Mouse (Mus musculus): ENCODE results near the gene Snx10.

The Snx10 gene

DNA sequence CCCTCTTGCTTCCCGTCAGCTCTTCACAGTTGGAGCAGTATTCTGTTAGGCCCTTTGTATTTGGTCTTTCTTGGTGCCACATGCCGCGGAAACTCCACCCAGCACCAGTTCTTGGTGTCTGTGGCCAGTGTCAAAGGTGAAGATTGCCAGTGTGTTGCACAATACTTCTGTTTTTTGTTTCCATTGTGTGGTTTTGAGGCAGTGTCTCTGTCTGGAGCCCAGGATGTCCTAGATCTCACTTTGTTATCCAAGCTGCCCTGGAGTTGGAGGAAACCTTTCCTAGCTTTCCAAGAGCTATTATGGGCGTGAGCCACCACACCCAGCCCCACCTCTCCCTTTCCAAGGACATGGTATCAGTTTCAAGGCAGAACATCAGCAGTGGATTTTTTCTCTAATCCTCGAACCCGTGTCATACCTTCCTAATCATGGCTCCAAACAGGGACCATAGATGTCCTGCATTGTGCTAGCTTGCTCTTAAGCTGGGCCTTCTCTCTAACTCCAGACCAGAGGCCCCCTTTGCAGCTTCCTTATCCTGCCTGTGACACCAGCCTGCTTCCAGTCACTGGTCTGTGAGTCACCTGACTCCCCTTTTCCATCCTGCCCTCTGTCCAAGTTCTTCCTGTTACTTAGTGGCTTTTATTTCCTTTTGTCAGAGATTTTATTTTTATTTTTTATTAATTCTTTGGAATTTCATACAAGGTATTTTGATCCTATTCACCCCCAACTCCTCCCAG, 9.9 kb downstream of the Snx10 start:
- DNase-seq (ENCODE audit: low spot score in 2 of 2), result no peak

DNA sequence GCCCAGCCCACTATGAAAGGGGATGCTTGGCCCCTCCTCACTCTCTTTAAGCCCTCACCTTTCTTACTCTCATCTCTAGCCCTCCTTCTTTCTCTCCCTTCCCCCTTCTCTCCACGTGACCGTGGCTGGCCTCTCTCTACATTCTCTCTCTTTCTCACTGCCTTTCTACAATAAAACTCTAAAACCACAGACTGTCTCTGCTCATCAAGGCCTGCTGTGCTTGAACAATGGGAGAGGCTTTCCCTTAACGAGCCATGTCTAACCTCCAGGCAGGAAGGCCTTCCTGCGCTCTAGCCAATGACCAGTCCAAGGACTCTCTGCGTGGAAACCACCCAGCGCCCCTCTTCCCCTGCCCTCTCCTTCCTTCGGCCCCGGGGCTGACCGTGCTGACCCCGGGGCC, 11.9 kb downstream of the Snx10 start:
- DNase-seq (ENCODE audit: low spot score in 2 of 2), result no peak

- DNase-seq (ENCODE audit: low spot score in 2 of 2), result no peak
Observed at GRCm38 (mm10) chr6:51540525-51540924, 16.8 kb downstream of the Snx10 start.

GRCm38 (mm10) chr6:51541422-51541821, 17.7 kb downstream of the Snx10 start:
- no peak for DNase-seq (ENCODE audit: low spot score in 2 of 2)

GRCm38 (mm10) chr6:51542147-51542546, 18.4 kb downstream of the Snx10 start:
- DNase-seq (ENCODE audit: low spot score in 2 of 2), result no peak

DNA sequence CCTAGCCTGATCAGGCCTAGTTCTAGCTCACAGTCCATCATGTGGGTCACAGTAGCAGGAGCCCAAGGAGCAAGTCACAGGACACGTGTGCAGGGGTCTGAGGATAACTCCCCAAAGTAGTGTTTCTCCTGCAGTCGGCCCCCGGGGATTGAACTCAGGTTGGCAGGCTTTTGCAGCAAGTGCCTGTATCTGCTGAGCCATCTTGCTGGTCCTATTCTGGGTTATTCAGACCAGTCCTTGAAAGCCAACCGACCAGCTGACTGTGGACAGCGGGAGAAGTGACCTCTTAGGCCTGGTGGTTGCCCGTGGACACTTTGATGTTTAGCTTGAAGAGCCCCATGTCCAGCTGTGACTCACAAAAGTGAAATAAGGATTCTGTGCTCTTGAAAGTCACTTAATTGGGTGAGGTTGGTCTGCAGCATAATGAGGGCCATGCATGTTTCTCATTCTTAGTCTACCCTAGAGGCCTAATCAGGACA, 20.0 kb downstream of the Snx10 start:
- DNase-seq (ENCODE audit: low spot score in 2 of 2), result no peak

DNA sequence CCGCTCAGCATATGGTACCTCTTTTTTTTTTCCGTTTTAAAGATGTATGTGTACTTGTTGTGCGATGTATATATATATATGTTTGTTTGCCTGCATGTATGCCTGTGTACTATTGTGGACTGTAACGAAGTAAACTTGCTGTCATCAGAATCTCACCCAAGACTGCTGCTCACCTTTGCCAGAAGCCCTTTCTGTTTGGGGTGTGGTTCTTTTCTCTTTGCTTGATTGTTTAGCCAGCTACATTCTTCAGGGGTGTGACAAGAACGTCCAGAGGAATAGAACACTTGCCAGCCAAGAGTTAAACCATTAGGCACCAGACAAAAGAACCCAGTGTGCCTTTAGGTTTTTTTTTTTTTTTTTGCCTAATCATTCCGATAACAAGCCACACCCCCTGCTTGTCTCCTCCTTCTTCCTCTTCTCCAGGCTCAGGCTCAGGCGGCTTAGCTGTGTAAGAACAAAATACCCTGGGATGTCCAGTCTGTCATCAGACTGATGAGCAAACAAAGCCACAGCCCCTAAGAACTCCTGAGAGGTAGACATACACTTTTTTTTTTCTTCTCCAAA, 20.5 kb downstream of the Snx10 start:
- DNase-seq (ENCODE audit: low spot score in 2 of 2), result no peak

GRCm38 (mm10) chr6:51545219-51545859, 21.6 kb downstream of the Snx10 start:
- DNase-seq (ENCODE audit: low spot score in 2 of 2), result no peak

GRCm38 (mm10) chr6:51546085-51546484, 22.4 kb downstream of the Snx10 start:
- DNase-seq (ENCODE audit: low spot score in 2 of 2), result no peak

DNA sequence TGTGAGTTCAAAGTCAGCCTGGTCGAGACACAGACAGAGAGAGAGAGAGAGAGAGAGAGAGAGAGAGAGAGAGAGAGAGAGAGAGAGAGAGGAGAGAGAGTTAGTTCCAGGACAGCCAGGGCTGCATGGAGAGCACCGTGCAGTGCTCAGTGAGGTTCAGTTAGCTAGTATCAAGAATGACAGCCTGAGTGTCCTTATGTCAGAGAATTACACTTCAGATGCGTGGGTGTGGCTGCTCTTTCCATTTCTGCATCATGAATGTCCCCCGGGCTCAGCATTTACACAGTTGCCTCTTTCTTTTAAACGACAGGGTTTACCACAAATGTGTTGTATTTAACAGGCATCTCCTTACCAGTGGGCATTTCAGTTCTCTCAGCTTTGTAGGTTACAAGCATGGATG, 25.1 kb downstream of the Snx10 start:
- DNase-seq (ENCODE audit: low spot score in 2 of 2), result no peak

DNA sequence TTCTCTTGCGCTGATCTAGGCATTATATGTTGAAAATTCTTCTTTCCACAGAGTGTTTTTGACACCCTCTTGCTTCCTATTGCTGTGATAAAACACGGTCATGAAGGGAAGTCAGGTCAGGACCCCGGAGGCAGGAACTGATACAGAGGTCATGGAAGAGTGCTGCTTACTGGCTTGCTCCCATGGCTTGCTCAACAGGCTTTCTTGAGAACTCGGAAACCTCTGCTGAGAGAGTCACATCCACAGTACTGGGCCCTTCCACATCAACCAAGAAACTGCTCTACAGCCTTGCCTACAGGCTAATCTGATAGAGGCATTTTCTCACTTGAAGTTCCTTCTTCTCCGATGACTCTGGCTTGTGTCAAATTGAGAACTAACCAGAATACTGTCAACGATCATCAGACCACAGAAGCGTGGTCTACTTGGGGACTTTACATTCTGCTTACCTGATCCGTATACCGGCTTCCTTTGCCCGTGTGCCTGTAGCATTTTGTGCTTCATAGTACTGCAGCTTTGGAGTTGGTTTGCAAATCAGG, 27.6 kb downstream of the Snx10 start:
- DNase-seq (ENCODE audit: low spot score in 2 of 2), result no peak

DNA sequence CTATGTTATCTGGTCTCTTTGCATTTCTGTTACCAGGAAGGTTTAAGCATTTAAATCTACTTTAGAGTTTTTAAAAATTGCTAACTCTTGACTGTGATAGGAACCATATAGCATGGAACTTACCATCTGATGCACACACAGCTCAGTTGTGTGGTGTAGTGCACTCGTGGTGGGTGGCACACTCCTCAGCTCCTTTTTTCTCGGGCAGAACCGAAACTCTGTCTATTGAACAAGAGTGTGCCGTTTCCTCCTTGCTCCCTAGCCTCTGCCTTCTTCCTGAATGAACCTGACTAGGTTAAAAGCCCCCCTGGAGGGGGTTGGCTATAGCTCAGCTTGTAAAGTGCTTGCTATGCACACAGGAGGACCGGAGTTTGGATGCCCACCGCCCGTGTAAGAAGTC, 32.9 kb downstream of the Snx10 start:
- no peak for DNase-seq (ENCODE audit: low spot score in 2 of 2)

GRCm38 (mm10) chr6:51558311-51558710, 34.6 kb downstream of the Snx10 start:
- no peak for DNase-seq (ENCODE audit: low spot score in 2 of 2)

GRCm38 (mm10) chr6:51566771-51567680, 43.3 kb downstream of the Snx10 start:
- no peak for DNase-seq (ENCODE audit: low spot score in 2 of 2)

DNA sequence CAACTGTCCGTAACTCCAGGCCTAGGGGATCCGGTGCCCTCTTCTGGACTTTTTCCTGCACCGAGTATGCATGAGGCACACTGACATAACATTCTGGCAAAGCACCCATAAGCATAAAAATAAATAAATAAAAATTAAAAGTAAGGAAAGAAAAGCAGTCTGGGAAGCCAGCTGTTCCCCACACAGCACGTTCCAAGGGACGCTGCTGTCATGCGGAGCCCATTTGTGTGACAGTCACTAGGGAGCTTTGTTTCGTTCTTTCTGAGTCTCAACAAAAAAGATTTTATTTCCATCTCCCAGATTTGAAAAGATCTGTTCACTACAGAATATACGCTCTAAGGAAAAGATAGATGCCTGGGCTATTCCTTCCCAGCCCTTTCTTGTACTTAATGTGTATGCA, 45.4 kb downstream of the Snx10 start:
- no peak for DNase-seq (ENCODE audit: low spot score in 2 of 2)

- no peak for DNase-seq (ENCODE audit: low spot score in 2 of 2)
Observed at GRCm38 (mm10) chr6:51573136-51573535, 49.4 kb downstream of the Snx10 start.

- DNase-seq (ENCODE audit: low spot score in 2 of 2), result no peak
Observed at GRCm38 (mm10) chr6:51574132-51574531, 50.4 kb downstream of the Snx10 start.

- no peak for DNase-seq (ENCODE audit: low spot score in 2 of 2)
Observed at GRCm38 (mm10) chr6:51578415-51578814, 54.7 kb downstream of the Snx10 start.

- peak; percentile 84 to 88 for DNase-seq (ENCODE audit: low spot score in 2 of 2)
Observed at GRCm38 (mm10) chr6:51580040-51580680, 56.5 kb downstream of the Snx10 start.

GRCm38 (mm10) chr6:51581418-51581817, 57.7 kb downstream of the Snx10 start:
- no peak for DNase-seq (ENCODE audit: low spot score in 2 of 2)

GRCm38 (mm10) chr6:51582051-51582450, 58.4 kb downstream of the Snx10 start:
- DNase-seq (ENCODE audit: low spot score in 2 of 2), result no peak
